Mouse (Mus musculus) gastrocnemius, postnatal 4 days (tissue): ENCODE results near the gene Tceanc2. TPM values are rescaled to one million over a fixed set of nuclear protein-coding genes. Genes with fewer than 3 reads are reported as not detected.

Experiments
- DNase-seq, 2 experiments: peaks; one replicate each; pipeline ENCODE4 v3.0.0; 2021 to 2022; ENCODE audit warnings: low spot score in 2 of 2, mixed read lengths in 2 of 2
- total RNA-seq, 2 experiments: library from RNA; stranded (reverse); gene quantifications; 2 replicates each; pipeline ENCODE4 v1.2.3; 2021

Gene Tceanc2
- total RNA-seq, 2 experiments from 2014 or later: 17.8 to 21.4 TPM

- DNase-seq: no peak
Observed at GRCm38 (mm10) chr4:107094484-107095187, 84.3 kb downstream of the Tceanc2 start.

- no peak for DNase-seq
Observed at GRCm38 (mm10) chr4:107091696-107092095, 87.2 kb downstream of the Tceanc2 start.

GRCm38 (mm10) chr4:107084858-107085257 lies 94.1 kb downstream of the Tceanc2 start:
- no peak for DNase-seq

GRCm38 (mm10) chr4:107084343-107084742 lies 94.6 kb downstream of the Tceanc2 start:
- no peak for DNase-seq

Other genes with a start within 250 kb of the Tceanc2 start
- gene Mrpl37, start 112.2 kb downstream of the Tceanc2 start, total RNA-seq: 10 to 100 TPM; 69.2 to 76.8 TPM
- gene Cyb5rl, start 112.1 kb downstream of the Tceanc2 start, total RNA-seq: 10 to 100 TPM; 16.2 to 21.5 TPM
- gene Cdcp2, start 82.2 kb downstream of the Tceanc2 start, total RNA-seq: not detected
- 100 to 1,000 TPM; 142 to 149 TPM for gene Tmem59, start 717 bp downstream of the Tceanc2 start, total RNA-seq
- under 1 TPM in 1 of 2 experiments, not detected in 1; 0.34 TPM for gene Ldlrad1, start 30.1 kb upstream of the Tceanc2 start, total RNA-seq
- 10 to 100 TPM; 25.2 to 26.5 TPM for gene Lrrc42, start 74.4 kb upstream of the Tceanc2 start, total RNA-seq
- 10 to 100 TPM; 27.3 to 28.9 TPM for gene Hspb11, start 74.5 kb upstream of the Tceanc2 start, total RNA-seq
- not detected for gene Dio1, start 128.1 kb upstream of the Tceanc2 start, total RNA-seq
- 10 to 100 TPM; 20.2 to 24.8 TPM for gene Yipf1, start 135.2 kb upstream of the Tceanc2 start, total RNA-seq
- 10 to 100 TPM; 11.5 TPM for gene Ndc1, start 188.7 kb upstream of the Tceanc2 start, total RNA-seq